Mouse (Mus musculus): Measurements from ENCODE around the gene Gimap4. TPM values are rescaled to one million over a fixed set of nuclear protein-coding genes. Genes with fewer than 3 reads are reported as not detected.
A peak's percentile ranks its signal among the peaks of the same experiment; 100 is the strongest.

Gene Gimap4
- polyA plus RNA-seq, 1 experiment from 2014 or later: 86.0 TPM

GRCm38 (mm10) chr6:48697555-48697930 is 13.2 kb downstream of the Gimap4 start:
- Histone ChIP-seq H3K4me1 (ENCODE audit: insufficient read depth, low read length) (no peaks in the 10 kb centered on the region), H3K9ac (replicated peaks; ENCODE audit: low read length) (no peak overlapping the region), H3K9me3 (ENCODE audit: low read length) (peaks cover 2% of the 10 kb centered on the region; the same call in 1 of the 2 replicates), H3K27me3 (ENCODE audit: insufficient read depth, low read length) (no peaks in the 10 kb centered on the region), H3K27ac (ENCODE audit: low read length) (peak overlapping the region; percentile 74; the same call in 1 of the 2 replicates), H3K4me2 (replicated peaks; ENCODE audit: low read depth, low read length) (no peak overlapping the region), H3K4me3 (ENCODE audit: low read length) (no peak overlapping the region), H3K36me3 (ENCODE audit: insufficient read depth, low read length) (no peaks in the 10 kb centered on the region)
- WGBS: 48% methylated on average over 1 of the region's 1 CpGs
- ATAC-seq (ENCODE audit: low FRiP score, low TSS enrichment): no peak

GRCm38 (mm10) chr6:48698066-48698856 is 13.9 kb downstream of the Gimap4 start:
- no peaks in the 10 kb centered on the region for H3K27me3 ChIP-seq (ENCODE audit: insufficient read depth, low read length)
- H3K4me3 ChIP-seq (ENCODE audit: low read length): no peak overlapping the region
- H3K4me1 ChIP-seq (ENCODE audit: insufficient read depth, low read length): no peaks in the 10 kb centered on the region
- H3K4me2 ChIP-seq (replicated peaks; ENCODE audit: low read depth, low read length): no peak overlapping the region
- ATAC-seq (ENCODE audit: low FRiP score, low TSS enrichment): no peak
- peaks cover 2% of the 10 kb centered on the region; the same call in 1 of the 2 replicates for H3K9me3 ChIP-seq (ENCODE audit: low read length)
- H3K36me3 ChIP-seq (ENCODE audit: insufficient read depth, low read length): no peaks in the 10 kb centered on the region
- 84% methylated on average over 7 of the region's 7 CpGs for WGBS
- H3K27ac ChIP-seq (ENCODE audit: low read length): peak overlapping the region; percentile 54
- no peak overlapping the region for H3K9ac ChIP-seq (replicated peaks; ENCODE audit: low read length)

- Histone ChIP-seq H3K27ac (ENCODE audit: low read length) (peak overlapping the region; percentile 54), H3K4me1 (ENCODE audit: insufficient read depth, low read length) (no peaks in the 10 kb centered on the region), H3K27me3 (ENCODE audit: insufficient read depth, low read length) (no peaks in the 10 kb centered on the region), H3K9me3 (ENCODE audit: low read length) (peaks cover 2% of the 10 kb centered on the region; the same call in 1 of the 2 replicates), H3K4me2 (replicated peaks; ENCODE audit: low read depth, low read length) (no peak overlapping the region), H3K4me3 (ENCODE audit: low read length) (no peak overlapping the region), H3K9ac (replicated peaks; ENCODE audit: low read length) (no peak overlapping the region), H3K36me3 (ENCODE audit: insufficient read depth, low read length) (no peaks in the 10 kb centered on the region)
- no peak for ATAC-seq (ENCODE audit: low FRiP score, low TSS enrichment)
- WGBS: 87% methylated on average over 3 of the region's 3 CpGs
These were observed 14.5 kb downstream of the Gimap4 start for GRCm38 (mm10) chr6:48698888-48699287.

GRCm38 (mm10) chr6:48700251-48701075 is 16.1 kb downstream of the Gimap4 start:
- WGBS: 40% methylated on average over 5 of the region's 5 CpGs
- Histone ChIP-seq H3K9me3 (ENCODE audit: low read length) (no peaks in the 10 kb centered on the region), H3K4me3 (ENCODE audit: low read length) (no peak overlapping the region), H3K27ac (ENCODE audit: low read length) (peak overlapping the region; percentile 79), H3K36me3 (ENCODE audit: insufficient read depth, low read length) (no peaks in the 10 kb centered on the region), H3K4me2 (replicated peaks; ENCODE audit: low read depth, low read length) (no peak overlapping the region), H3K4me1 (ENCODE audit: insufficient read depth, low read length) (no peaks in the 10 kb centered on the region), H3K9ac (replicated peaks; ENCODE audit: low read length) (no peak overlapping the region), H3K27me3 (ENCODE audit: insufficient read depth, low read length) (no peaks in the 10 kb centered on the region)
- ATAC-seq (ENCODE audit: low FRiP score, low TSS enrichment): peak; percentile 58

GRCm38 (mm10) chr6:48702146-48702545 is 17.8 kb downstream of the Gimap4 start:
- Histone ChIP-seq H3K4me2 (replicated peaks; ENCODE audit: low read depth, low read length) (no peak overlapping the region), H3K27me3 (ENCODE audit: insufficient read depth, low read length) (no peaks in the 10 kb centered on the region), H3K4me1 (ENCODE audit: insufficient read depth, low read length) (no peaks in the 10 kb centered on the region), H3K4me3 (ENCODE audit: low read length) (no peak overlapping the region), H3K36me3 (ENCODE audit: insufficient read depth, low read length) (no peaks in the 10 kb centered on the region), H3K9ac (replicated peaks; ENCODE audit: low read length) (no peak overlapping the region), H3K9me3 (ENCODE audit: low read length) (no peaks in the 10 kb centered on the region), H3K27ac (ENCODE audit: low read length) (peak overlapping the region; percentile 79; the same call in 1 of the 2 replicates)
- ATAC-seq (ENCODE audit: low FRiP score, low TSS enrichment): no peak
- WGBS: 87% methylated on average over 7 of the region's 7 CpGs

GRCm38 (mm10) chr6:48702601-48703000 is 18.3 kb downstream of the Gimap4 start:
- peak overlapping the region; percentile 79; the same call in 1 of the 2 replicates for H3K27ac ChIP-seq (ENCODE audit: low read length)
- H3K27me3 ChIP-seq (ENCODE audit: insufficient read depth, low read length): no peaks in the 10 kb centered on the region
- no peak overlapping the region for H3K4me2 ChIP-seq (replicated peaks; ENCODE audit: low read depth, low read length)
- H3K4me1 ChIP-seq (ENCODE audit: insufficient read depth, low read length): no peaks in the 10 kb centered on the region
- no peaks in the 10 kb centered on the region for H3K36me3 ChIP-seq (ENCODE audit: insufficient read depth, low read length)
- H3K9me3 ChIP-seq (ENCODE audit: low read length): no peaks in the 10 kb centered on the region
- H3K4me3 ChIP-seq (ENCODE audit: low read length): no peak overlapping the region
- no peak for ATAC-seq (ENCODE audit: low FRiP score, low TSS enrichment)
- 58% methylated on average over 5 of the region's 5 CpGs for WGBS
- H3K9ac ChIP-seq (replicated peaks; ENCODE audit: low read length): no peak overlapping the region

- H3K4me1 ChIP-seq (ENCODE audit: insufficient read depth, low read length): no peaks in the 10 kb centered on the region
- ATAC-seq (ENCODE audit: low FRiP score, low TSS enrichment): no peak
- H3K4me2 ChIP-seq (replicated peaks; ENCODE audit: low read depth, low read length): no peak overlapping the region
- H3K27ac ChIP-seq (ENCODE audit: low read length): no peak overlapping the region
- H3K36me3 ChIP-seq (ENCODE audit: insufficient read depth, low read length): no peaks in the 10 kb centered on the region
- no peaks in the 10 kb centered on the region for H3K27me3 ChIP-seq (ENCODE audit: insufficient read depth, low read length)
- no peak overlapping the region for H3K9ac ChIP-seq (replicated peaks; ENCODE audit: low read length)
- no peak overlapping the region for H3K4me3 ChIP-seq (ENCODE audit: low read length)
- no peaks in the 10 kb centered on the region for H3K9me3 ChIP-seq (ENCODE audit: low read length)
These were observed 19.8 kb downstream of the Gimap4 start for GRCm38 (mm10) chr6:48704146-48704545.

GRCm38 (mm10) chr6:48706130-48706529 is 21.8 kb downstream of the Gimap4 start:
- no peaks in the 10 kb centered on the region for H3K4me1 ChIP-seq (ENCODE audit: insufficient read depth, low read length)
- WGBS: 40% methylated on average over 3 of the region's 3 CpGs
- peak overlapping the region; percentile 58 for H3K9ac ChIP-seq (replicated peaks; ENCODE audit: low read length)
- H3K27ac ChIP-seq (ENCODE audit: low read length): peak overlapping the region; percentile 53
- no peaks in the 10 kb centered on the region for H3K9me3 ChIP-seq (ENCODE audit: low read length)
- peak overlapping the region; percentile 30 for H3K4me3 ChIP-seq (ENCODE audit: low read length)
- no peak for ATAC-seq (ENCODE audit: low FRiP score, low TSS enrichment)
- H3K36me3 ChIP-seq (ENCODE audit: insufficient read depth, low read length): no peaks in the 10 kb centered on the region
- H3K4me2 ChIP-seq (replicated peaks; ENCODE audit: low read depth, low read length): peak overlapping the region; percentile 40
- H3K27me3 ChIP-seq (ENCODE audit: insufficient read depth, low read length): no peaks in the 10 kb centered on the region

GRCm38 (mm10) chr6:48718455-48718854 is 34.1 kb downstream of the Gimap4 start, which contains the start of the genes Gm28053 and Gimap7:
Gene Gm28053, plus strand, starts transcription at chr6:48718607.
Gene Gimap7, plus strand, starts transcription at chr6:48718621.
- H3K27me3 ChIP-seq (ENCODE audit: insufficient read depth, low read length): no peaks in the 10 kb centered on the region
- no peaks in the 10 kb centered on the region for H3K9me3 ChIP-seq (ENCODE audit: low read length)
- H3K36me3 ChIP-seq (ENCODE audit: insufficient read depth, low read length): no peaks in the 10 kb centered on the region
- no peak for ATAC-seq (ENCODE audit: low FRiP score, low TSS enrichment)
- H3K4me3 ChIP-seq (ENCODE audit: low read length): no peak within 1 kb of the TSS
- H3K27ac ChIP-seq (ENCODE audit: low read length): no peak within 1 kb of the TSS
- no peak within 1 kb of the TSS for H3K9ac ChIP-seq (replicated peaks; ENCODE audit: low read length)
- H3K4me2 ChIP-seq (replicated peaks; ENCODE audit: low read depth, low read length): no peak within 1 kb of the TSS
- WGBS: 58% methylated on average over 2 of the region's 2 CpGs
- H3K4me1 ChIP-seq (ENCODE audit: insufficient read depth, low read length): no peaks in the 10 kb centered on the region
